Mouse (Mus musculus) heart, adult 8-10 months (tissue): ENCODE measurements around the gene Gsto1. TPM values are rescaled to one million over a fixed set of nuclear protein-coding genes. Genes with fewer than 3 reads are reported as not detected.

Experiments used
- total RNA-seq, 4 experiments: library from RNA; stranded (reverse); gene quantifications; 2 replicates each; pipeline ENCODE4 v1.2.4; 2022

The Gsto1 gene
- total RNA-seq, 4 experiments from 2014 or later: 186 to 266 (median 222) TPM

Other genes with a start within 250 kb of the Gsto1 start
- not detected for gene Col17a1, start 162.9 kb upstream of the Gsto1 start, total RNA-seq
- gene Sfr1, start 123.3 kb upstream of the Gsto1 start, total RNA-seq: 10 to 100 TPM; 66.5 to 80.7 (median 72.1) TPM
- 1 to 10 TPM; 2.3 to 3.5 (median 2.5) TPM for gene Gsto2, start 10.6 kb downstream of the Gsto1 start, total RNA-seq
- under 1 TPM in 3 of 4 experiments, not detected in 1; 0.08 to 0.23 (median 0.22) TPM for gene Cfap43, start 64.3 kb downstream of the Gsto1 start, total RNA-seq
- gene Itprip, start 64.3 kb downstream of the Gsto1 start, total RNA-seq: 10 to 100 TPM in 2 of 4 experiments, 1 to 10 TPM in 2; 8.1 to 15.4 (median 11.5) TPM
- 1 to 10 TPM; 1.2 to 2.9 (median 1.9) TPM for gene Cfap58, start 82.7 kb downstream of the Gsto1 start, total RNA-seq